Mouse (Mus musculus) heart, embryonic 15.5 days (tissue): Measurements from ENCODE around the gene Fcgr4. TPM values are rescaled to one million over a fixed set of nuclear protein-coding genes. Genes with fewer than 3 reads are reported as not detected.
"Not testable (repeated sequence)": the region's sequence is repeated elsewhere in the genome, so short reads cannot be mapped to it uniquely, and the experiment has no call there.

Experiments used
- ATAC-seq: fragments of 200-750 bp; cut with Nextera tagmentation; replicated peaks from 2 replicates; pipeline ENCODE4 v1.8.0; 2017; ENCODE audit warnings: low read depth, moderate TSS enrichment; ENCODE audit not compliant: insufficient number of reproducible peaks, insufficient read depth, low FRiP score
- H3K27ac ChIP-seq: fragments of 300-500 bp; sonication (generic); 2 replicates; pipeline ENCODE4 v1.5.1; 2015; ENCODE audit warnings: mild to moderate bottlenecking, inconsistent platforms
- H3K27me3 ChIP-seq: fragments of 300-500 bp; sonication (generic); 2 replicates; pipeline ENCODE4 v1.6.1; 2015; ENCODE audit warnings: inconsistent platforms
- H3K36me3 ChIP-seq: fragments of 300-500 bp; sonication (generic); 2 replicates; pipeline ENCODE4 v1.6.1; 2015; ENCODE audit warnings: mild to moderate bottlenecking, inconsistent platforms
- H3K4me1 ChIP-seq: fragments of 300-500 bp; sonication (generic); replicated peaks from 2 replicates; pipeline ENCODE4 v1.6.1; 2015; ENCODE audit warnings: inconsistent platforms
- H3K4me2 ChIP-seq: fragments of 300-500 bp; sonication (generic); 2 replicates; pipeline ENCODE4 v1.6.1; 2015; ENCODE audit warnings: inconsistent platforms, mild to moderate bottlenecking, moderate library complexity
- H3K4me3 ChIP-seq: fragments of 300-500 bp; sonication (generic); 2 replicates; pipeline ENCODE4 v1.5.1; 2015; ENCODE audit warnings: mild to moderate bottlenecking, inconsistent platforms
- H3K9ac ChIP-seq: fragments of 300-500 bp; sonication (generic); 2 replicates; pipeline ENCODE4 v1.6.1; 2015; ENCODE audit warnings: mild to moderate bottlenecking, inconsistent platforms
- H3K9me3 ChIP-seq: fragments of 300-500 bp; sonication (generic); replicated peaks from 2 replicates; pipeline ENCODE4 v1.6.1; 2016; ENCODE audit warnings: inconsistent platforms
- WGBS: fragments of 180-500 bp; shearing (Covaris S2); methylation state at CpG from one replicate; pipeline ENCODE4 v1.1.7; 2015; ENCODE audit warnings: mixed read lengths; 5-methylcytosine and 5-hydroxymethylcytosine counted together
- polyA plus RNA-seq: library from polyadenylated mRNA; unstranded; fragments of >200 nt; fragmentation: Nextera tagmentation; extraction: Ambion mirVana; gene quantifications from 2 replicates; pipeline ENCODE4 v1.2.1, GENCODE M21; 2015

Gene Fcgr4
- 1.1 and 1.4 TPM in 2 replicates for polyA plus RNA-seq

GRCm38 (mm10) chr1:171018737-171019136, at the start of gene Fcgr4:
Gene Fcgr4, plus strand, starts transcription at chr1:171018920.
- 65% methylated on average over 2 of the region's 2 CpGs for WGBS
- ATAC-seq = no peak

GRCm38 (mm10) chr1:170972494-170972893, 46.2 kb upstream of the Fcgr4 start:
- WGBS = 73% methylated on average over 6 of the region's 6 CpGs
- H3K4me3 ChIP-seq = no peak overlapping the region
- H3K4me2 ChIP-seq = no peak overlapping the region
- no peaks in the 10 kb centered on the region for H3K4me1 ChIP-seq
- H3K9ac ChIP-seq = no peak overlapping the region
- ATAC-seq = no peak
- H3K27me3 ChIP-seq = no peaks in the 10 kb centered on the region
- H3K27ac ChIP-seq = no peak overlapping the region
- no peaks in the 10 kb centered on the region for H3K9me3 ChIP-seq
- H3K36me3 ChIP-seq = no peaks in the 10 kb centered on the region

More at GRCm38 (mm10) chr1:171018737-171019136, at the start of gene Fcgr4:
- H3K9ac ChIP-seq = no peak within 1 kb of the TSS
- no peaks in the 10 kb centered on the region for H3K27me3 ChIP-seq
- H3K27ac ChIP-seq = no peak within 1 kb of the TSS
- H3K4me3 ChIP-seq = no peak within 1 kb of the TSS
- no peaks in the 10 kb centered on the region for H3K4me1 ChIP-seq
- H3K4me2 ChIP-seq = no peak within 1 kb of the TSS
- H3K9me3 ChIP-seq = no peaks in the 10 kb centered on the region
- H3K36me3 ChIP-seq = no peaks in the 10 kb centered on the region

- H3K4me3 ChIP-seq = no peak overlapping the region
- no peak for ATAC-seq
- no peaks in the 10 kb centered on the region for H3K9me3 ChIP-seq
- no peak overlapping the region for H3K27ac ChIP-seq
- no peak overlapping the region for H3K4me2 ChIP-seq
- WGBS = 66% methylated on average over 4 of the region's 4 CpGs
- H3K36me3 ChIP-seq = no peaks in the 10 kb centered on the region
- no peaks in the 10 kb centered on the region for H3K4me1 ChIP-seq
- no peak overlapping the region for H3K9ac ChIP-seq
- H3K27me3 ChIP-seq = no peaks in the 10 kb centered on the region
Measured at GRCm38 (mm10) chr1:170972936-170973335, 45.8 kb upstream of the Fcgr4 start.

GRCm38 (mm10) chr1:170974171-170974570, 44.5 kb upstream of the Fcgr4 start:
- Histone ChIP-seq H3K36me3 (no peaks in the 10 kb centered on the region), H3K4me1 (no peaks in the 10 kb centered on the region), H3K4me2 (no peak overlapping the region), H3K27me3 (no peaks in the 10 kb centered on the region), H3K9ac (no peak overlapping the region), H3K9me3 (no peaks in the 10 kb centered on the region), H3K4me3 (no peak overlapping the region), H3K27ac (no peak overlapping the region)
- no peak for ATAC-seq
- 77% methylated on average over 8 of the region's 8 CpGs for WGBS

GRCm38 (mm10) chr1:170974736-170975135, 44.0 kb upstream of the Fcgr4 start:
- Histone ChIP-seq H3K27me3 (no peaks in the 10 kb centered on the region), H3K4me1 (no peaks in the 10 kb centered on the region), H3K9ac (no peak overlapping the region), H3K9me3 (no peaks in the 10 kb centered on the region), H3K4me2 (no peak overlapping the region), H3K36me3 (no peaks in the 10 kb centered on the region), H3K4me3 (no peak overlapping the region), H3K27ac (no peak overlapping the region)
- 93% methylated on average over 2 of the region's 2 CpGs for WGBS
- no peak for ATAC-seq

GRCm38 (mm10) chr1:170975350-170975749, 43.4 kb upstream of the Fcgr4 start:
- 79% methylated on average over 2 of the region's 2 CpGs for whole genome bisulfite sequencing
- not testable (repeated sequence) for H3K4me1 ChIP-seq

GRCm38 (mm10) chr1:170975751-170976161, 43.0 kb upstream of the Fcgr4 start:
- Histone ChIP-seq H3K9me3 (no peaks in the 10 kb centered on the region), H3K36me3 (no peaks in the 10 kb centered on the region), H3K9ac (no peak overlapping the region), H3K4me3 (no peak overlapping the region), H3K4me2 (no peak overlapping the region), H3K27ac (no peak overlapping the region), H3K27me3 (no peaks in the 10 kb centered on the region), H3K4me1 (no peaks in the 10 kb centered on the region)
- ATAC-seq = no peak
- WGBS = 56% methylated on average over 7 of the region's 7 CpGs

More at GRCm38 (mm10) chr1:170975350-170975749, 43.4 kb upstream of the Fcgr4 start:
- not testable (repeated sequence) for H3K9me3 ChIP-seq, H3K36me3 ChIP-seq, H3K4me3 ChIP-seq, H3K27ac ChIP-seq, H3K4me2 ChIP-seq, H3K9ac ChIP-seq, H3K27me3 ChIP-seq, ATAC-seq

- Histone ChIP-seq H3K9ac (no peak within 1 kb of the TSS), H3K4me1 (no peaks in the 10 kb centered on the region), H3K4me2 (no peak within 1 kb of the TSS), H3K27ac (no peak within 1 kb of the TSS), H3K9me3 (no peaks in the 10 kb centered on the region), H3K4me3 (no peak within 1 kb of the TSS), H3K27me3 (no peaks in the 10 kb centered on the region), H3K36me3 (no peaks in the 10 kb centered on the region)
- 83% methylated on average over 5 of the region's 5 CpGs for WGBS
- no peak for ATAC-seq
Measured at GRCm38 (mm10) chr1:170976447-170976846, 42.3 kb upstream of the Fcgr4 start, which contains the start of gene Fcgr2b. Gene Fcgr2b, minus strand, starts transcription at chr1:170976547.

- Histone ChIP-seq H3K4me1 (no peaks in the 10 kb centered on the region), H3K4me2 (no peak overlapping the region), H3K4me3 (no peak overlapping the region), H3K9ac (no peak overlapping the region), H3K36me3 (no peaks in the 10 kb centered on the region), H3K27ac (no peak overlapping the region), H3K27me3 (no peaks in the 10 kb centered on the region), H3K9me3 (no peaks in the 10 kb centered on the region)
- no peak for ATAC-seq
- WGBS = 70% methylated on average over 4 of the region's 4 CpGs
Measured at GRCm38 (mm10) chr1:170978601-170979000, 40.1 kb upstream of the Fcgr4 start.

- WGBS = 72% methylated on average over 1 of the region's 1 CpGs
- not testable (repeated sequence) for H3K9ac ChIP-seq
Measured at GRCm38 (mm10) chr1:170981679-170982078, 37.0 kb upstream of the Fcgr4 start.

GRCm38 (mm10) chr1:170982301-170982700, 36.4 kb upstream of the Fcgr4 start:
- H3K27me3 ChIP-seq = no peaks in the 10 kb centered on the region
- H3K27ac ChIP-seq = no peak overlapping the region
- H3K4me1 ChIP-seq = no peaks in the 10 kb centered on the region
- H3K4me2 ChIP-seq = no peak overlapping the region
- WGBS = 79% methylated on average over 2 of the region's 2 CpGs
- no peak overlapping the region for H3K4me3 ChIP-seq
- no peak for ATAC-seq
- H3K9ac ChIP-seq = no peak overlapping the region
- H3K9me3 ChIP-seq = no peaks in the 10 kb centered on the region
- H3K36me3 ChIP-seq = no peaks in the 10 kb centered on the region

More at GRCm38 (mm10) chr1:170981679-170982078, 37.0 kb upstream of the Fcgr4 start:
- H3K4me1 ChIP-seq, H3K9me3 ChIP-seq, ATAC-seq, H3K4me3 ChIP-seq, H3K4me2 ChIP-seq, H3K27me3 ChIP-seq, H3K36me3 ChIP-seq, H3K27ac ChIP-seq: not testable (repeated sequence)

GRCm38 (mm10) chr1:170983066-170983465, 35.7 kb upstream of the Fcgr4 start:
- Histone ChIP-seq H3K27me3 (no peaks in the 10 kb centered on the region), H3K9ac (no peak overlapping the region), H3K36me3 (no peaks in the 10 kb centered on the region), H3K27ac (no peak overlapping the region), H3K4me1 (no peaks in the 10 kb centered on the region), H3K9me3 (no peaks in the 10 kb centered on the region), H3K4me3 (no peak overlapping the region), H3K4me2 (no peak overlapping the region)
- no peak for ATAC-seq
- 75% methylated on average over 4 of the region's 4 CpGs for WGBS
